Mouse (Mus musculus) induced T-regulatory cell, adult 2 months (primary cell): ENCODE results near the gene Tmem223.
A peak's percentile ranks its signal among the peaks of the same experiment; 100 is the strongest.
"Not testable (repeated sequence)": the region's sequence is repeated elsewhere in the genome, so short reads cannot be mapped to it uniquely, and the experiment has no call there.

Experiments
- DNase-seq: peaks from one replicate; pipeline ENCODE4 v3.0.0-alpha.2; 2012; ENCODE audit warnings: low read depth

The Tmem223 gene

GRCm38 (mm10) chr19:8770567-8771270 lies at the start of gene Tmem223:
Gene Tmem223 (plus strand): TSS chr19:8770996.
- DNase-seq, result peak; percentile 91

GRCm38 (mm10) chr19:8721378-8721777 lies 49.4 kb upstream of the Tmem223 start:
- no peak for DNase-seq

GRCm38 (mm10) chr19:8722021-8722420 lies 48.8 kb upstream of the Tmem223 start:
- DNase-seq, result no peak

- no peak for DNase-seq
Measured at GRCm38 (mm10) chr19:8722559-8722906, 48.3 kb upstream of the Tmem223 start.

GRCm38 (mm10) chr19:8722907-8723573 lies 47.8 kb upstream of the Tmem223 start, which contains the start of gene Slc3a2:
Gene Slc3a2 (minus strand): TSS chr19:8723369.
- peak; percentile 99 for DNase-seq

GRCm38 (mm10) chr19:8723574-8724346 lies 47.0 kb upstream of the Tmem223 start:
- peak; percentile 67 for DNase-seq

- no peak for DNase-seq
Measured at GRCm38 (mm10) chr19:8724392-8724791, 46.4 kb upstream of the Tmem223 start.

- DNase-seq, result no peak
Measured at GRCm38 (mm10) chr19:8725081-8725613, 45.6 kb upstream of the Tmem223 start.

GRCm38 (mm10) chr19:8726609-8727390 lies 44.0 kb upstream of the Tmem223 start:
- DNase-seq, result no peak

- no peak for DNase-seq
Measured at GRCm38 (mm10) chr19:8727495-8728114, 43.2 kb upstream of the Tmem223 start.

GRCm38 (mm10) chr19:8728335-8729099 lies 42.3 kb upstream of the Tmem223 start:
- DNase-seq, result not testable (repeated sequence)

- no peak for DNase-seq
Measured at GRCm38 (mm10) chr19:8734334-8734733, 36.5 kb upstream of the Tmem223 start.

GRCm38 (mm10) chr19:8735389-8736159 lies 35.2 kb upstream of the Tmem223 start, which contains the start of gene Wdr74:
Gene Wdr74 (plus strand): TSS chr19:8735827.
- peak; percentile 96 for DNase-seq

- no peak for DNase-seq
Measured at GRCm38 (mm10) chr19:8736160-8736467, 34.7 kb upstream of the Tmem223 start.

- DNase-seq, result no peak
Measured at GRCm38 (mm10) chr19:8738911-8739310, 31.9 kb upstream of the Tmem223 start.

GRCm38 (mm10) chr19:8739646-8740045 lies 31.1 kb upstream of the Tmem223 start:
- no peak for DNase-seq

- no peak for DNase-seq
Measured at GRCm38 (mm10) chr19:8740603-8741002, 30.2 kb upstream of the Tmem223 start, which contains the start of gene 1700092M07Rik. Gene 1700092M07Rik (plus strand): TSS chr19:8740718.

GRCm38 (mm10) chr19:8741243-8741869 lies 29.4 kb upstream of the Tmem223 start, which contains the start of gene Stx5a:
Gene Stx5a (plus strand): TSS chr19:8741413.
- peak; percentile 99 for DNase-seq

- DNase-seq, result no peak
Measured at GRCm38 (mm10) chr19:8742176-8742575, 28.6 kb upstream of the Tmem223 start.
